Mouse (Mus musculus): ENCODE data around the gene Sftpa1.

GRCm38 (mm10) chr14:41100712-41101111, 30.9 kb upstream of the Sftpa1 start:
- TF ChIP-seq CTCF (conservative IDR thresholded peaks at IDR 0.05; ENCODE audit: low read length): no peak
- no peak for TF ChIP-seq POU5F1 (IDR thresholded peaks at IDR 0.05; ENCODE audit: borderline replicate concordance, low read length)

Data from E14TG2a.4 (cell line).